Mouse (Mus musculus): Measurements from ENCODE around the gene Tbx10.
"Not testable (repeated sequence)": the region's sequence is repeated elsewhere in the genome, so short reads cannot be mapped to it uniquely, and the experiment has no call there.

Gene Tbx10

DNA sequence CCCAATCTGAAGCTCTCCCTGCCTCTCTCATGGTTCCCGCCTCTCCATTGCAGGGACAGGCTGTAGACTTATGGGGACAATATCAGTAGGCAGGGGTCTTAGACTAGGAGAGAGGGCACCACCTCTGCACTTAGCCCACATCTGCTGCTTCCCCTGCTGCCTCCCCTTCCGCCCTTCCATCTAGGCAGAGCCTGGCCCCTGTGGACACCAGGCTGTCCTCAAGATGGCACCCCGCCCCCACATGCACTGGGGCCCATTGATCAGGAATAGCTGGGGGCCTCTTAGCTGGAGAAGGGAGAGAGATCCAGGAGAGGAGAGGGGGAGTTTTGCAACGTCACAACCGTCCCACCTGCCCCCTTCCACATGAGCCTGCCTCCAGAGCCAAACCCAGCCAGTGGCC lies at the start of gene Tbx10:
Gene Tbx10 (plus strand): TSS at position 337 of the 400 bp plus-strand sequence.
- ATAC-seq (ENCODE audit: insufficient number of reproducible peaks, low FRiP score, low TSS enrichment), result no peak

GRCm38 (mm10) chr19:3942986-3943735 lies 49.4 kb upstream of the Tbx10 start:
- no peak for ATAC-seq (ENCODE audit: insufficient number of reproducible peaks, low FRiP score, low TSS enrichment)

DNA sequence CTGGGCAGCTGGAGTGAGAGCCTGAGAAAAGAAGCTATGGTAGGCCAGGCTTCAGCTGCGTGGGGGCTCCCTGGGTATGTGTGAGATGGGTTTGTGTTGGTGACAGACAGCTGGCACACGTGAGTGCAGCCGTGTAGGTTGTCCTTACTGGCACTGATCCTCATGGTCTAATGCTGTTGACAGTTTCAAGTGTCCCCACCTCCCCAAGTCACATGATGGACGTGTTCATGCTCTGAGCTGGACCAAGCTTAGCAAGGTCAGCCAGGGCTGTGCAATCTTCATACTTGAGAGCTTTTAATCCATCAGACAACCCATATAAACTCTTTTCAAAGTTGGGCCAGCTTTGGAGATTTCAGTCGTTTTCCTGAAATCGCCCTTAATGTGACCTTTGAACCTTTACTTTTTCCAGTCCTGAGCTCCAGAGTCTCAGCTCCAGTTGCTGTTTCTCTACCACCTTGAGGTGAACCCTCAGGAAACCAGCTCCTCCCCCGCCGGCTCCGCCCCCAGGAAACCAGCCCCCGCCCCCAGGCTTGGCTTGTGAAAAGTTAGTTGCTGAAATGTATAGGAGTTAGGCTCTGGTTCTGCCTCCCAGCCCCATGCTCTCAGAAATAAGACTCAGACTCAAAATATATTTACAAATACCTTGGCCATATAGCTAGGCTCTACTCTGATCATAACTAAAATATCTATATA lies 46.5 kb upstream of the Tbx10 start:
- ATAC-seq (ENCODE audit: insufficient number of reproducible peaks, low FRiP score, low TSS enrichment), result no peak

DNA sequence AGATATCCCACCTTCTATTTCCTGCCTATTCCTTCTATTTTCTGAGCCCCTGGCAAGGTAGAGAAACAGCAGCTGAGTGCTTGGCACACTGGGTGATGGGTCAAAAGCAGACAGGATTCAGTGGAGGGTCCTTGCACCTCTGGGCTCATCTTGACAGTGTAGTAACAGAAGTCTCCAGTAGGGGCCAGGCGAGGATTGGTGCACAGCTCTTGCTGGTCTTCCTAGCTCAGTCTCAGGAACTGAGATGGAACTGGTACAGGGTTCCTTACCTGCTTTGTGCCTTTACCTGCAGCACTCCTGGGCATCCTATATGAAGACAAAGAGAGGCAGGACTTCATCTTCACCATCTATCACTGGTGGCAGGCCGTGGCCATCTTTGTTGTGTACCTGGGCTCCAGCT lies 45.8 kb upstream of the Tbx10 start:
- ATAC-seq (ENCODE audit: insufficient number of reproducible peaks, low FRiP score, low TSS enrichment), result no peak; the same call in 1 of the 2 replicates

GRCm38 (mm10) chr19:3947813-3948212 lies 44.7 kb upstream of the Tbx10 start:
- no peak for ATAC-seq (ENCODE audit: insufficient number of reproducible peaks, low FRiP score, low TSS enrichment)

GRCm38 (mm10) chr19:3948546-3948945 lies 44.0 kb upstream of the Tbx10 start:
- ATAC-seq (ENCODE audit: insufficient number of reproducible peaks, low FRiP score, low TSS enrichment), result no peak

DNA sequence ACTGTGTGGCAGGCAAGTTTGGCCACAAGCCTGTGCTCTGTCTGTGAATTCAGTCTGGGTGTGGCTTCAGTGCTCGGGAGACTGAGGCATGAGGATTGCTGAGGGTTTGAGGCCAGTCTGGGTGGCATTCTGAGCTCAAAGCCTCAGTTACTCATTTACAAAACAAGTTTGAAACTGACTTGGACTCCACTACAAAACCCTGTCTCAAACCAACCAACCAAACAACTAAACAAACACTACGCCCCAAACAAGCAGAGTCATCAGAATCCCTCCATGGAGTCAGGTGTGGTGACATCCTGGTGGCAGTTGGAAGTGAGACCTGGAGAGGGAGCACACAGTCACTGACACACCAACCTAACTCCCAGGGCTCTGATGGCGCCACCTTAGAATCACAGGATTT lies 42.2 kb upstream of the Tbx10 start:
- no peak for ATAC-seq (ENCODE audit: insufficient number of reproducible peaks, low FRiP score, low TSS enrichment)

GRCm38 (mm10) chr19:3951461-3951860 lies 41.1 kb upstream of the Tbx10 start:
- no peak for ATAC-seq (ENCODE audit: insufficient number of reproducible peaks, low FRiP score, low TSS enrichment)

GRCm38 (mm10) chr19:3952099-3952498 lies 40.5 kb upstream of the Tbx10 start:
- no peak for ATAC-seq (ENCODE audit: insufficient number of reproducible peaks, low FRiP score, low TSS enrichment)

DNA sequence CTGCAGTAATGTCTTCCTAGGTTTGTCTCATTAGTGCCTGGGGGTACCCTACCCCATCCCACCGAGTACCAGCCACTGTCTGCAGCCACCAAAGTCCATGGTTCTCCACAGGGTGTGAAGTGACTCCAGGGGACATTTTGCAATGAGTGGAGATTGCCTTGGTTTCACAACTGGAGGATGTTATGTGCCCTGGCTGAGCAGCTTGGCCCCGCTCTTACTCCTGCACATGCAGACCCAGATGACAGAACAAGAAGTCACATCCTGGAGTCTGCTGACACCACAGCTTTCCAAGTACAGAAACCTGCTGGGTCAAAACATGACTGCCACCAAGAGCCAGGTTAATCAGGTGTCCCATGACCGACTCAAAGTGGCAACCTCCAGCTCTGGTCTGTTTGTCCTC lies 37.5 kb upstream of the Tbx10 start:
- ATAC-seq (ENCODE audit: insufficient number of reproducible peaks, low FRiP score, low TSS enrichment), result no peak

DNA sequence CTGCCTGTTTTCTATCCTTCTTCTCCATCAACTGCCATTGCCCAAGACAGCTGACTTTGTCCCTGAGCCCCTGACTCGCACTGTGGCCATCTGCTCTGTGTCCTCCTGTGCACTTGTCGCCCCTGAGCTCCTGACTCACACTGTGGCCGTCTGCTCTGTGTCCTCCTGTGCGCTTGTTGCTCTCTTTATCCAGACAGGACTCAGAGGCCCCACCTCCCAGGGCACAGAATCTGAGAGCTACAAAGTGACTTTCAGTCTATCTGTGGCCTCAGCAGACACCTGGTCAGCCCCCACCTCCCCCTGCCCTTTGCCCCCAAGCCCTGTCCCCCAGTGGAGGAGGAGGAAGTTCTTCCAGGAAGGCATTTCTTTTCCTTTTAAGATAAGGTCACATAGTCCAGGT lies 36.7 kb upstream of the Tbx10 start:
- ATAC-seq (ENCODE audit: insufficient number of reproducible peaks, low FRiP score, low TSS enrichment), result no peak

DNA sequence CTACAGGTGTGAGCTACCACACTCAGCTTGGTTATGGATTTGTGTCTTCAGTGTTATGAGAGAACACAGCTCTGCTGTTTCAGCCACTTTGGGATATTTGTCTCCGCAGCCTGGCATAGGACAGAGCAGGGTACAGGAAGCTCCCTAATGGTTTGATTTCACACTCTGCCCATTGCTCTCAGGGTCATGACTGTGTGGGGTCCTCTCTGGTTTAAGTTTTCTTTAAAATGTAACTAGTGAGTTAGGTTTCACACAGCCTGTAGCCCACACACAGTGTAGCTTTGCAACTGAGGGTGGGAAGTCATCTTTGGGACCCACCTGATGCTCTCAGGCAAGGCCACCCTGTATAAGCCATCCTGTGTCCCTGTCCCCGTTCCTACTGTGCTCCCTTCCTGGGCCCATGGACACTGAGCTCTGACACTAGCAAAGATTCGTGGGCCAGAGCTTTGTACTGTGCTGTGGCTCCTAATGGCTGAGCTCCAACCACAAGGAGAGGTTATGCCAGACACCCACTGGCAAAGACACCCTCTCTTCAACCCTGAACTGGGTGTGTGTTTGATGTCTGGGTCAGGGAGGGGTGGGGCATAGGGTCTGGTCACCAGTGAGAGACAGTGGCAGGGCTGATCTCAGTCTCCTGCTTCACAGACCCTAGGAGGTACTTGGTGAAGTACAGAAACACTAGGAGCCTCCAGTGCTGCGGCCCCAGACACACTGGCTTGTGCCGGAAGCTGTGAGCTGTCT lies 35.1 kb upstream of the Tbx10 start:
- not testable (repeated sequence) for ATAC-seq (ENCODE audit: insufficient number of reproducible peaks, low FRiP score, low TSS enrichment)

- no peak for ATAC-seq (ENCODE audit: insufficient number of reproducible peaks, low FRiP score, low TSS enrichment)
Observed at GRCm38 (mm10) chr19:3958470-3958869, 34.1 kb upstream of the Tbx10 start, which contains the start of gene Aldh3b3. Gene Aldh3b3 (plus strand): TSS chr19:3958645.

- ATAC-seq (ENCODE audit: insufficient number of reproducible peaks, low FRiP score, low TSS enrichment), result no peak
Observed at GRCm38 (mm10) chr19:3959030-3959429, 33.5 kb upstream of the Tbx10 start.

DNA sequence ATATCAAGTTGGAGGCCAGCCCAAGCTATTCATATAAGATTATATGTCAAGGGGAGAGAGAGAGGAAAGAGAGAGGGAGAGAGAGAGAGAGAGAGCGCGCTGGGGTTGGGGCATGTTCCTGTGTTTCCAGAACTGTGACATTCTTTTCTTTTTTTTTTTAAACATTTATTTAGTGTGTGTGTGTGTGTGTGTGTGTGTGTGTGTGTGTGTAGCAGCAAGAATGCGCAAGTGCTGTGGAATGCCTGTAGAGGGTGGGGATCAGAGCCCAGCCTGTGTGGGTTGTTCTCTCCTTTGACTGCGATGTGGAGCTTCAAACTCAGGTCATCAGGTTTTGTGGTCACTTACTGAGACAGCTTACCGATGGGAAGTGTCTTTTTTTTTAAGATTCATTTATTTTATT lies 32.3 kb upstream of the Tbx10 start:
- no peak for ATAC-seq (ENCODE audit: insufficient number of reproducible peaks, low FRiP score, low TSS enrichment)

DNA sequence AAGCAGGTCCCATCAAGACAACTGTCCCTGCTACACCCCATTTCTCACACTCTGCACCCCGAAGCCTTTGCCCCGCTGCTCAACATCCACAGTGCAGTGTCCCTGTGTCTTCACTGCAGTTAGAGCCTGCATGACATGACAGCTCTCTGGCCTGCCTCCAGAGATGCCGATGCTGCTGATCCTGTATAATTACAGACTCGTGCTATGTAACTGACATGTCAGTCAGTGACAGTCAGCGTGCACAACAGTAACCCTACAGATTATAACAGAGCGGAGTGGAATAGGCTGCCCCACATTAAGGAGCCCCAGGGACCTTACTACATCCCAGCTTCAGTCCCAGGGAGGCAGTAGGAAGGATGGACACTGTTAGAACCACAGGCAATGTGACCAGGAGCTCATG lies 30.7 kb upstream of the Tbx10 start:
- not testable (repeated sequence) for ATAC-seq (ENCODE audit: insufficient number of reproducible peaks, low FRiP score, low TSS enrichment)

- no peak for ATAC-seq (ENCODE audit: insufficient number of reproducible peaks, low FRiP score, low TSS enrichment)
Observed at GRCm38 (mm10) chr19:3962469-3962868, 30.1 kb upstream of the Tbx10 start.

GRCm38 (mm10) chr19:3964030-3964429 lies 28.5 kb upstream of the Tbx10 start:
- no peak for ATAC-seq (ENCODE audit: insufficient number of reproducible peaks, low FRiP score, low TSS enrichment)

DNA sequence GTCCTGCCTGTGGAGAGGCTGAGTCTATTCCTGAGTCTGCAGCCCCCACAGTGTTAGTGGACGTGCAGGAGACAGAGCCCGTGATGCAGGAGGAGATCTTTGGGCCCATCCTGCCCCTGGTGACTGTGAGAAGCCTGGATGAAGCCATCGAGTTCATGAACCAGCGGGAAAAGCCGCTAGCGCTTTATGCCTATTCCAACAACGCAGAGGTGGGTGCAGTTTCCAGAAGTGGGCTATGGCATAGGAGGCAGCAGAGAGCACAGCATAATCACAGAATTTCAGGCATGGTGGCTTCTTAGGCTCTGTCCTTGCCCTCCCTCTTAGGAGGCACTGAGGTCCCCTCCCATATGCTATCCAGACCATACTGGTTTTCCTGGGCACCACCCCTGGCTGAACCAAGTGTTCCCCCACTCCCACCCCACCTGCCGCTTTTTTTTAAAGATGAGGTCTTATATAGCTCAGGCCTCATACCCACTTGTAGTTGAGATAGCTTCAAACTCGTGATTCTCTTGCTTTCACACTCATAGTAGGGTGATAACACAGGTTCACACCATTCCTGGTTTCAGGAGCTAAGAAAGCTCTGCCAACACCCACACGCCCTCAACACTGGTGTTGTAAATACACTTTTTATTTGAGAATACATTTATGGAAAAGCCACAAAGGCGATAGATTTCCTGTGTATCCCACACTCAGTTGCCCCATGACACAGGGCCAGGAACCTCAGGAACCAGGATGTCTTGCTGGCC lies 26.0 kb upstream of the Tbx10 start:
- no peak for ATAC-seq (ENCODE audit: insufficient number of reproducible peaks, low FRiP score, low TSS enrichment)

DNA sequence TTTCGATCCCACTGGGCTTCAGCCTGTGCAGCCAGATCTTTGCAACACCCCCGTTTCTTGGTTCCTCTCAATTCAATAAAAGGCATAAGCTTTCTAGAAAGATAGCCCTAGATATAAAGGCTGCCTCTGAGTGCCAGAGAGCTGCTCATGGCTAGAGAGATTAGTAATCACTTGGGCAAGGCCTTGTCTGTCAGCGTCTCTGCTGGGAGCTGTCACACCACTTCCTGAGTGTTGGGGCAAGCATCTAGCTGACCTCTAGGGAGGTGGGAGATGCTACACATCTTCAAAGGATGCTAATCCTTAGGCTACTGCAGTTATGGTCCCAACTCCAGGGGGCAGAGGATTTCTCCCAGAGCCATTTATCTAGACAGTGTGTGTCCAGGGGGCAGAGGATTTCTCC lies 25.3 kb upstream of the Tbx10 start:
- ATAC-seq (ENCODE audit: insufficient number of reproducible peaks, low FRiP score, low TSS enrichment), result no peak

- ATAC-seq (ENCODE audit: insufficient number of reproducible peaks, low FRiP score, low TSS enrichment), result no peak
Observed at GRCm38 (mm10) chr19:3972229-3972628, 20.3 kb upstream of the Tbx10 start, which contains the start of gene Aldh3b2. Gene Aldh3b2 (plus strand): TSS chr19:3972328.
